Mouse (Mus musculus) limb, embryonic 14.5 days (tissue): ENCODE measurements around the gene Npas3. TPM values are rescaled to one million over a fixed set of nuclear protein-coding genes. Genes with fewer than 3 reads are reported as not detected.
A peak's percentile ranks its signal among the peaks of the same experiment; 100 is the strongest.

Experiments used
- ATAC-seq: fragments of 200-750 bp; cut with Nextera tagmentation; 2 replicates; pipeline ENCODE4 v1.8.0; 2017; ENCODE audit warnings: low read depth, moderate number of reproducible peaks, moderate TSS enrichment; ENCODE audit not compliant: low FRiP score
- DNase-seq: peaks from one replicate; pipeline ENCODE4 v3.0.0-alpha.2; 2015; ENCODE audit warnings: low spot score
- H3K27ac ChIP-seq: fragments of 300-500 bp; sonication (generic); replicated peaks from 2 replicates; pipeline ENCODE4 v1.5.1; 2014; ENCODE audit warnings: low read depth, mild to moderate bottlenecking, low read length, moderate library complexity, mixed read lengths
- H3K27me3 ChIP-seq: fragments of 300-500 bp; sonication (generic); 2 replicates; pipeline ENCODE4 v1.6.1; 2014; ENCODE audit warnings: low read length, mixed read lengths; ENCODE audit not compliant: control insufficient read depth, insufficient read depth
- H3K36me3 ChIP-seq: fragments of 300-500 bp; sonication (generic); 2 replicates; pipeline ENCODE4 v1.6.1; 2014; ENCODE audit warnings: mild to moderate bottlenecking, low read length, moderate library complexity, mixed read lengths; ENCODE audit not compliant: control insufficient read depth, insufficient read depth
- H3K4me1 ChIP-seq: fragments of 300-500 bp; sonication (generic); 2 replicates; pipeline ENCODE4 v1.6.1; 2014; ENCODE audit warnings: antibody characterized with exemption, low read length, mixed read lengths; ENCODE audit not compliant: control insufficient read depth, insufficient read depth
- H3K4me2 ChIP-seq: fragments of 300-500 bp; sonication (generic); replicated peaks from 2 replicates; pipeline ENCODE4 v1.6.1; 2014; ENCODE audit warnings: low read depth, mild to moderate bottlenecking, low read length, moderate library complexity; ENCODE audit not compliant: severe bottlenecking
- H3K4me3 ChIP-seq: fragments of 300-500 bp; sonication (generic); replicated peaks from 2 replicates; pipeline ENCODE4 v1.5.1; 2014; ENCODE audit warnings: low read length
- H3K9ac ChIP-seq: fragments of 300-500 bp; sonication (generic); 2 replicates; pipeline ENCODE4 v1.6.1; 2014; ENCODE audit warnings: mild to moderate bottlenecking, low read depth, low read length, moderate library complexity; ENCODE audit not compliant: severe bottlenecking
- H3K9me3 ChIP-seq: fragments of 300-500 bp; sonication (generic); 2 replicates; pipeline ENCODE4 v1.6.1; 2016; ENCODE audit warnings: low read length; ENCODE audit not compliant: control insufficient read depth
- POLR2A ChIP-seq: fragments of 200-500 bp; IDR thresholded peaks from 2 replicates; pipeline ENCODE4 v1.8.0; 2012; ENCODE audit warnings: inconsistent platforms, mild to moderate bottlenecking, moderate library complexity, borderline replicate concordance; ENCODE audit not compliant: insufficient read depth, insufficient read length; ENCODE audit errors: extremely low read depth
- WGBS: fragments of 180-500 bp; shearing (Covaris S2); extraction: QIAGEN DNeasy Blood & Tissue Kit; methylation state at CpG from one replicate; pipeline ENCODE4 v1.1.7; 2014; 5-methylcytosine and 5-hydroxymethylcytosine counted together
- polyA plus RNA-seq, 2 experiments: library from polyadenylated mRNA; depleted of rRNA in 1 of 2; stranded (reverse) in 1 of 2; unstranded in 1 of 2; fragments of >200 nt; fragmentation: Nextera tagmentation in 1 of 2; extraction: Ambion mirVana in 1 of 2; gene quantifications; 2 replicates each; pipeline versions ENCODE4 v1.2.1 to v1.2.3; 2012 to 2014

The Npas3 gene
- polyA plus RNA-seq, 2 experiments: 5.3 to 5.9 TPM

- peaks cover 11% of the 10 kb centered on the region; the same call in 1 of the 2 replicates for H3K4me1 ChIP-seq
- H3K4me2 ChIP-seq: no peak overlapping the region
- no peak for ATAC-seq
- TF ChIP-seq POLR2A: no peak
- no peaks in the 10 kb centered on the region for H3K9me3 ChIP-seq
- no peak overlapping the region for H3K9ac ChIP-seq
- 93% methylated on average over 2 of the region's 2 CpGs for WGBS
- no peak overlapping the region for H3K4me3 ChIP-seq
- H3K27ac ChIP-seq: no peak overlapping the region
- no peak for DNase-seq
- no peaks in the 10 kb centered on the region for H3K36me3 ChIP-seq
- no peaks in the 10 kb centered on the region for H3K27me3 ChIP-seq
These were observed 561.6 kb downstream of the Npas3 start for GRCm38 (mm10) chr12:53810081-53810480.

- H3K27me3 ChIP-seq: no peaks in the 10 kb centered on the region
- no peaks in the 10 kb centered on the region for H3K9me3 ChIP-seq
- H3K27ac ChIP-seq: no peak overlapping the region
- WGBS: 83% methylated on average over 7 of the region's 7 CpGs
- H3K4me2 ChIP-seq: no peak overlapping the region
- H3K4me1 ChIP-seq: peaks cover 11% of the 10 kb centered on the region; the same call in 1 of the 2 replicates
- no peak overlapping the region for H3K4me3 ChIP-seq
- no peak for DNase-seq
- H3K36me3 ChIP-seq: no peaks in the 10 kb centered on the region
- TF ChIP-seq POLR2A: no peak
- no peak overlapping the region for H3K9ac ChIP-seq
- ATAC-seq: no peak
These were observed 565.8 kb downstream of the Npas3 start for GRCm38 (mm10) chr12:53814291-53814690.

- DNase-seq (no peak), ATAC-seq (no peak)
- no peaks in the 10 kb centered on the region for H3K36me3 ChIP-seq
- TF ChIP-seq POLR2A: no peak
- H3K4me1 ChIP-seq: no peaks in the 10 kb centered on the region
- H3K27me3 ChIP-seq: no peaks in the 10 kb centered on the region
- 93% methylated on average over 4 of the region's 4 CpGs for WGBS
- no peak overlapping the region for H3K27ac ChIP-seq
- no peak overlapping the region for H3K4me3 ChIP-seq
- no peak overlapping the region for H3K4me2 ChIP-seq
- no peaks in the 10 kb centered on the region for H3K9me3 ChIP-seq
- no peak overlapping the region for H3K9ac ChIP-seq
These were observed 571.5 kb downstream of the Npas3 start for GRCm38 (mm10) chr12:53819982-53820381.

GRCm38 (mm10) chr12:53822881-53823280 is 574.4 kb downstream of the Npas3 start:
- Histone ChIP-seq H3K4me1 (peaks cover 9% of the 10 kb centered on the region), H3K4me3 (no peak overlapping the region), H3K27me3 (no peaks in the 10 kb centered on the region), H3K36me3 (no peaks in the 10 kb centered on the region), H3K27ac (no peak overlapping the region), H3K9me3 (no peaks in the 10 kb centered on the region), H3K9ac (no peak overlapping the region), H3K4me2 (no peak overlapping the region)
- ATAC-seq: no peak
- no peak for TF ChIP-seq POLR2A
- 44% methylated on average over 4 of the region's 4 CpGs for WGBS
- no peak for DNase-seq

- Histone ChIP-seq H3K4me1 (peaks cover 9% of the 10 kb centered on the region), H3K27me3 (no peaks in the 10 kb centered on the region)
- no peak for TF ChIP-seq POLR2A
These were observed 576.8 kb downstream of the Npas3 start for GRCm38 (mm10) chr12:53825251-53825650.

GRCm38 (mm10) chr12:53825898-53826605 is 577.6 kb downstream of the Npas3 start:
- no peak overlapping the region for H3K9ac ChIP-seq
- DNase-seq: no peak
- ATAC-seq: peak; percentile 71
- no peak overlapping the region for H3K27ac ChIP-seq
- no peaks in the 10 kb centered on the region for H3K36me3 ChIP-seq
- no peak overlapping the region for H3K4me3 ChIP-seq
- H3K9me3 ChIP-seq: no peaks in the 10 kb centered on the region
- no peak overlapping the region for H3K4me2 ChIP-seq
- TF ChIP-seq POLR2A: no peak
- H3K27me3 ChIP-seq: no peaks in the 10 kb centered on the region
- 62% methylated on average over 12 of the region's 12 CpGs for WGBS
- H3K4me1 ChIP-seq: peaks cover 9% of the 10 kb centered on the region

More at GRCm38 (mm10) chr12:53825251-53825650, 576.8 kb downstream of the Npas3 start:
- Histone ChIP-seq H3K9me3 (no peaks in the 10 kb centered on the region), H3K27ac (no peak overlapping the region), H3K4me3 (no peak overlapping the region), H3K36me3 (no peaks in the 10 kb centered on the region), H3K9ac (no peak overlapping the region), H3K4me2 (no peak overlapping the region)
- ATAC-seq (no peak), DNase-seq (no peak)
